Mouse (Mus musculus) spleen, adult 2 months (tissue): ENCODE measurements around the gene Wipf1.

ENCODE experiments used
- CTCF ChIP-seq: fragments of 200-500 bp; IDR thresholded peaks from 2 replicates; pipeline ENCODE4 v1.5.1; 2011; ENCODE audit warnings: mild to moderate bottlenecking, inconsistent platforms; ENCODE audit not compliant: insufficient read depth, insufficient read length, insufficient replicate concordance; ENCODE audit errors: extremely low read depth
- POLR2A ChIP-seq: fragments of 200-500 bp; IDR thresholded peaks from 2 replicates; pipeline ENCODE4 v1.6.1; 2011; ENCODE audit warnings: low read depth, low read length, inconsistent platforms

GRCm38 (mm10) chr2:73451541-73451940, 78.0 kb downstream of the Wipf1 start:
- TF ChIP-seq CTCF (no peak), POLR2A (no peak)
